Mouse (Mus musculus): ENCODE measurements around the gene Galnt9.

Gene Galnt9

GRCm38 (mm10) chr5:110638306-110639074 is 94.3 kb downstream of the Galnt9 start:
- no peak for DNase-seq

- peak; percentile 83 for DNase-seq
Observed at GRCm38 (mm10) chr5:110639459-110639858, 95.3 kb downstream of the Galnt9 start.

GRCm38 (mm10) chr5:110646377-110646776 is 102.2 kb downstream of the Galnt9 start:
- no peak for DNase-seq

- peak; percentile 96 for DNase-seq
Observed at GRCm38 (mm10) chr5:110652719-110653648, 108.8 kb downstream of the Galnt9 start, which contains the start of the genes Noc4l and Ddx51. Gene Noc4l (minus strand): TSS chr5:110653417. Gene Ddx51 (plus strand): TSS chr5:110653451.

- no peak for DNase-seq
Observed at GRCm38 (mm10) chr5:110653686-110654085, 109.5 kb downstream of the Galnt9 start.

- DNase-seq, result no peak
Observed at GRCm38 (mm10) chr5:110659682-110660081, 115.5 kb downstream of the Galnt9 start.

GRCm38 (mm10) chr5:110664041-110664440 is 119.9 kb downstream of the Galnt9 start:
- DNase-seq, result no peak

- DNase-seq, result no peak
Observed at GRCm38 (mm10) chr5:110664750-110665269, 120.7 kb downstream of the Galnt9 start.

- no peak for DNase-seq
Observed at GRCm38 (mm10) chr5:110665486-110666121, 121.4 kb downstream of the Galnt9 start.
